Mouse (Mus musculus) layer of hippocampus, adult 11-12 months (tissue): Measurements from ENCODE around the gene Gm49711.
"Not testable (repeated sequence)": the region's sequence is repeated elsewhere in the genome, so short reads cannot be mapped to it uniquely, and the experiment has no call there.

Source experiments
- DNase-seq: peaks from one replicate; pipeline ENCODE4 v3.0.0; 2022; ENCODE audit warnings: low spot score

The Gm49711 gene

DNA sequence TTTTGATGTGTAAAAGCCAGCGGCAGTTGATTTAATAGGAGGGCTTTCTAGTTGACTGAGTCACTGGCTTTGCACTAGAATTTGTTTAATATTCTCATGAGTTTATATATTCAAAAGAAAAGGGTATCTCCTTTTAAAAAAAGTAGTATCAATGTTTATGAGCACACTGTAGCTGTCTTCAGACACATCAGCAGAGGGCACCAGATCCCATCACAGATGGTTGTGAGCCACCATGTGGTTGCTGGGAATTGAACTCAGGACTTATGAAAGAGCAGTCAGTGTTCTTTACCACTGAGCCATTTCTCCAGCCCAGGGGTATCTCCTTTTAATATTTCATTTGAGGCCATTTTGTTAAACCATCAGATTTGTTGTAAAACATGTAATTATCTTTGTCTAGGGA is 4.7 kb downstream of the Gm49711 start:
- DNase-seq: no peak

DNA sequence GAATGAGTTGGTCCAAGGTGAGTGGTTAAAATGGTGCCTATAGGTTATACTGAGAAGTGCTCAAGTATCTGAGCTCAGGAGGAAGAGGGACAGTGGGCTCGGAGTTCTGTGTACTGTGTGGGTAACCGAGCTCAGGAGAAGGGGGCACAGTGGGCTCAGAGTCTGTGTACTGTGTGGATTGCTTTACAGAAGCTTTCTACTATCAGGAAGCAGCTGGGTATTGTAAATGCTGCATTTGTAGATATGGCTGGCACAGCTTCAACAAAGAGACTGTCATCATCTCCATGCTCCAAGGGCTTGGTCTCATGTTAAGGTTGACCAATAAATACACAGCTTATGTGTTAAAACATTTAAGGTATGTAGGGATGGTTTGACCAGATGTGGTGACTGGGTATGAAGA is 6.7 kb downstream of the Gm49711 start:
- DNase-seq: no peak

DNA sequence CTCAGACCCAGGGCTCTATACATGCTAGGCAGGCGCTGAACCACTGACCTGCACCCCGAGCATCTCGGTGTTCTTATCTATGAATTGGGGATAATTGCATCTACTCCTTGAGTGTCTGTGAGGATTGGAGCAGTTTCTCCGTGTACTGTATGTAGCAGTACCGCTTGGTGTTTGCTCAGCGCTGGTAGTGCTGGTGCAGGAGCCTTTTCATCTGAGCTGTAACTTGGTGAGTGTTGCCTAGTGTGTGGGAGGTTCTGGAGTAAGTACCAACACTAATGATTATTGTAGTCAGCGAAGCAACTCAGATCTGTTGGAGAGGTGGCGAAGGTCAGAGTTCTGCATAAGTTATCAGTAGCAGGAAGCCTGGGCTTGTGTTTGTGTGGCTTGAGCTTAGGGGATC is 12.2 kb downstream of the Gm49711 start:
- no peak for DNase-seq

DNA sequence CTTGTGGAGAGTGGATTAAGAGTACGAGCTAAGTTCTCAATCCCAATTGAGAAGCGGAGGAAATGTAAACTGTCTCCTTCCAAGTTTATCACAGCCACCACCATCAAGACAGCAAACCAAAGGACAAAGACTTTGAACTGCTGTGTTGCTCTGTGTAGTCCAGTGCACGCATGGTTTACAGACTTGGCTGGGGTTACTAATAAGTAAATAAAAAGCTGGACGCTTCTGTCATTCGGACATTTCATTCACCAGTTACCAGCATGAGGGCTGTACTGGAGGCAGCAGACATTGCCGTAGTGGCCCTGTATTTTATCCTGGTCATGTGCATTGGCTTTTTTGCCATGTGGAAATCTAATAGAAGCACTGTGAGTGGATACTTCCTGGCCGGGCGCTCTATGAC is 18.7 kb downstream of the Gm49711 start:
- no peak for DNase-seq

DNA sequence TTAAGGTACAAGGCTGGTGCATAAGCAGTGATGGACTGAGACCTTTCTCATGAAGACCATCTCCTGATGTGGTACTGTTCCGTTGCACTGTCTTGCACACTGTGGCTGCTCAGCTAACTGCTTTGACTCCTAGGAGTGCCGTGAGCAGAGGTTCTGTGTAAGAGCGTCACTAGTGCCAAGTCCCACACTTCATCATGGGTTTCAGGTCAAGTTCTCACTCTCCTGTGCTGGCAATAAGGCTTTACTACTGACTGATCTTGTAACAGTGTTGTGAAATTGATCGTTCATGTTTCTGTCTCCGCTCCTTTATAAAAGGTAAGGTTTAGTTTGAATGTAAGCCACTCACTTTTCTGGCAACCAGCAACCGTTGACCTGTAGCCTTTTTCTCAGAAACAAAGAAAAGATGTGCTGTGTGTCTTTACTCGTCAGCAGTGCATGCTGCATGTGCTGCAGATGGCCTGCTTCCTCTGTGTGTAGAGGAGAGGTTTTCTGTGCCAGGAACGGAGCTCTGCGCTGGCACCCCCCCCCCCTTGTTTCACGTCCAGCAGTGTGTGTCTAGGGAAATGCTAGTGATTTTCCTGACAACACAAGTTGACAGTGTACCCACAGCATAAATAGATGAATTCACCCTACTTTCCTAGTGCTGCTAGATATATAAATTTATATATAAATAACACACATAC is 25.8 kb downstream of the Gm49711 start:
- no peak for DNase-seq

DNA sequence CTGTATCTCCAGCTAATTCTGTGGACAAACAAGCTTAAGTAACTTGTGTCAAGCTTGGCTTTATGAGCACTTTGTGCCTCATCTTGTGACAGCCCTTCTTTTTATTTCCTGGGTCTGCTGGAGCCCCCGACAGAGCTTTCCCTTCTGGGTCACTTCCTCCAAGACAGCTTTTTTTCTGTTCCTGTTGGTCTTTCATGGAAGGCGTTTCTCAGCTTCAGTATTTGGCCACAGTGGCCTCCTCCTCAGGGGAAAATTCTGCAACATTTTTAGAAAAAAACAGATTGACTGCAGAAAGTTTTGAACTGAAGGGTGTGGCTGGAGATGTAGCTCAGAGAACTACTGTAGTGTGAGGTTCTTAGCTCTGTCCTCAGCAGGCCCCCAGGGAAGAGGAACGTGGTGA is 31.1 kb downstream of the Gm49711 start:
- no peak for DNase-seq

DNA sequence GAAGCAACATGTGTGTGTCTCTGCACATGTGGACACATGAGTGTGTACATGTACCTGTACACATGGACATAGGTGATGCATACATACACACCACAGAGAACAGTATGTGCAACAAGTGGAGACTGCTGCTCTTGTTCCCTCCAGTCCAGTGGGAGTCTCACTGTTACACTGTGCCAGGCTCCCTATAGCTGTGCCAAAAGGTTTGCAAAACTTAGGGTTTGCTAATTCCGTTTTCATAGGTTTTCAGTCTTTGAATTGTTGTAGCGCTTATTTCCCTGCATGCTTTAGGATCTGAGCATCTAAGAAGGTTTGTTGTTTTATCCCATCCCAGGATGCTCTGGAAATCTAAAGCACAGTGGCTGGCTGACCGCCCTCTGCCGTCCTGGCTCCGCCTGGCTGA is 33.8 kb downstream of the Gm49711 start:
- no peak for DNase-seq

DNA sequence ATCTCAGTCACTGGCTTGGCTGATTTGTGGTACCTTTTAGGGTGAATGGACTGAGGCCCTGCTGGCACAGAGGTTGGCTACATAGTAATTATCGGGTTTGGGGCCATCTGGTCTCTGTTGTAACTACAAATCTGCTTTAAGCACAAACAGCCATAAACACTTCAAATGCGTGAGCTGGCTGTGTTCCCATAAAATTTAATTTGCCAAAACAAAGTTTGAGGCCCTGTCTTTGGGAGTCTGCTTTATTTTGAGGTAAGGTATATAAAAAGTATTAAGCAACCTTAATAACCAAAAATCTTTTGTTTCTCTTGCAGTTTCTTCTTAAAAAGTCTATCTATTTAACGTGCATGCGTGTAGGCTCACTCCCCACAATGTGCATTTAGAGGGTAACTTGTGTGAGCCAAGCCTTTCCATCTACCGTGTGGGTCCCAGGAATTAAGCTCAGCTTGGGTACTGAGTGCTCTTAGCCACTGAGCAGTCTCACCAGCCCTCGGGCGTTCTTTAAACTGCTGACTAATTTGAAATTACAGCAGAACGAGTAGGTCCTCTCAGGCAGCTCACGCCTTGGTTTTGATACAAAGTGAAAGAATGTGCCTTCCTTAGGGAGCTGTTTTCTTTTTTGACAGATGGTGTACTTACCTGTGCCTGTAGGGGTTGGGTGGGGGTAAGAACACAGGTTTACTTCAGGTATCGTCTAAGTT is 40.4 kb downstream of the Gm49711 start:
- DNase-seq: no peak

DNA sequence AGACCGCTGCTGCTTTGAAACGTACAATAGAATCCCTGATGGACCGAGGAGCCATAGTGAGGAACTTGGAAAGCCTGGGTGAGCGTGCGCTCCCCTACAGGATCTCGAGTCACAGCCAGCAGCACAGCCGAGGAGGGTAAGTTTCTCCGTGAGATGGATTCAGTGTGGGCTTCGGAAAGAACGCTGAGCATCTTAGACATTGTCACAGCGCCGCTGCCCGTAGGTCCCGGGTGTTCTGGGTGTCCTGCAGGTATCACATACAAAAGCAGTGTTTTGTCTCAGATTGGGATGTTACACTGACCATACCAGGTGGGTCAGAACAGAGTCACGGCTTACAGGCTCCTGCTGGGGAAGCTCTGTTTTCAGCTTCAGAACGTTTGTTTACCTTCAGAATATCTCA is 41.5 kb downstream of the Gm49711 start:
- no peak for DNase-seq

DNA sequence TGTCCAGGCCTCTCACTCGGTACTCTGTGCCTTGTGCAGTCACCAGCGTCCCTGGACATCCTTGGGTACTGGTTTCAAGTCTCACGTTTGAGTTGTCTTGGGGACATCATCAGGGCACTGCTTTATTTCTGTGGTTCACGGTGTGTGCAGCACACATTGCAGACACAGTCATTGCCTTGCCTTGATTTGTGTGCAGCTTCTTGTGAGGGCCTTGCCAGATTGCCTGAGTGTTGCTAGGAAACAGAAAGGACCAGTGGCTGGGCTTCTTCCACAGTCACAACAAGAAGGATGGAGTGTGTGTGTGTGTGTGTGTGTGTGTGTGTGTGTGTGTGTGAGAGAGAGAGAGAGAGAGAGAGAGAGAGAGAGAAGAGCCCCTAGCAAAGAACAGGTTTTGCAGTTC is 42.0 kb downstream of the Gm49711 start:
- DNase-seq: peak; percentile 43

DNA sequence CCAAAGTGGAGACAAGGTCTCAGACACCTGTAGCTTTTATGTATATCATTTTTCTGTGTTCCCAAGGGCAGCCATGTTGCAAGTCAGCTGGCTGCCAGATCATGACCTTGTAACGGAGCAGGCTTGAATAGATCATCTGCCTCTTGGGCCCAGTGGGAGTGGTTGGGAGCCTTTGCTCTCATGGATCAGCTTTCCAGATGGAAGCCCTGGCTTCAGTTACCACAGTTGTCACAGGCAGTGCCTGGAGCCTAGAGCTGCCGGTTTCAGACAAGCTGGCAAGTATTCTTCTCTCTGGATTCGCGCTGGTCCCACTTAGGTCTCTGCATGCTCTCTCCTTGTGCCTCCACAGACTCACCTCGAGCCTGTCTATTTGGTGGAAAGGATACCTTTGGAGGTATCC is 44.0 kb downstream of the Gm49711 start:
- no peak for DNase-seq

DNA sequence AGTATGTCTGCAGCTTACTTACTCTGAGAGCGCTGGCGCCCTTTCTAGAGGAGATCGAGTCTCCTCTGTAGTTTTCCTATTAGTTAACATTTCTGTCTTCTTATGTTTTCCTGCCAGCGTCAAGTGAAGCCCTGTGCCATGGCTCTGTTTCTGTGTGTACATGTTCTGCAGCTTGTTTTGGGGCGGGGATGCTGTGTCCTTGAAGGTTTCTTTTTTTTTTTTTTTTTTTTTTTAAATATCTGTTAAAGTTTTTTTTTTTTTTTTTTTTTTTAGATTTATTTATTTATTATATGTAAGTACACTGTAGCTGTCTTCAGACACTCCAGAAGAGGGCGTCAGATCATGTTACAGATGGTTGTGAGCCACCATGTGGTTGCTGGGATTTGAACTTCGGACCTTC is 44.8 kb downstream of the Gm49711 start:
- not testable (repeated sequence) for DNase-seq

DNA sequence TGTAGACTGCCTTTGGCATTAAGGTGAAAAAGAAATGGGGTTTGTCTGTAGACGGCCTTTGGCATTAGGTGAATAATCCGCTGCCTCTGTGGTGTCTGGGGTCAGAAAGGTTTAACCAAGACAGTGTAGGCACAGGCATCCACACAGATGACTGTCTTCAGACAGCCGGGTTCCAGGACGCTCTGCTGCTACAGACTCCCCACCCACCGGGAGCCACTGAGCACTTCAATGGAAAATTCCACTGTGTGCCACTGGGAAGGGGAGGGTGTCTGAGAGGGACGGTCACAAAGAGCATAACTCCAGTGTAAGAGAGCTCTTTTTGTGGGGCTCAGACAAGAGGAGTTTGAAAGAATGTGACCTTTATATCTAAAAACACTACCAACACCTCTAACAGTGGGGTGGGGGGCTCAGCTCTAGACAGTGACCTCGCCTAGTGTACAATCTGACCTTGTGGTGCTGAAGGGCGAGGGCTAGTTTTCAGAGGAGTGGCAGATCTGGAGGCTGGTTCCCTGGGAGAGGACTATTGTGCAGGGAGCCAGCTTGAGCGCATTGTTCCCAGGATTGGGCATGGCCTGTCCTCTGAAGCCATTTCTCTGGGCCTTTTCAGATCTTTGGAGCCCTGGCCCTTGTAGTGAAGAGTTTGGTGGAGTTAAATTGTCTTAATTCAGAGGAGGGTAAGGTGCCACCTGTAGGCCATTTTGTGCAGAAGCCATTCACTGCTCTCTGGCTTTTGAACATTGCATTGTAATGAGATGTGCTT is 45.6 kb downstream of the Gm49711 start:
- DNase-seq: peak; percentile 20

DNA sequence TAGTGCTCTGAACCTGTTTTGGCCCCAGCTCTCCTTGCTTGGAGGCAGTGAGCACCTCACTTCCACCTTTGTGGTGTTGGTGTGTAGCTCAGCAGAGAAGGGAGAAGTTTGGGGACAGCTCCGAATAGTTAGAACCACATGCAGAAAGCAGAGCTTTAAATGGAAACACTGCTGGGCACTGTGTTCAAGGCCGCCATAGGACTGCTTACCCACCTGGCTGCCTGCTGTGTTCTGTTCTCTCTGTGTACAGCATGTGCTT is 46.1 kb downstream of the Gm49711 start:
- DNase-seq: no peak

DNA sequence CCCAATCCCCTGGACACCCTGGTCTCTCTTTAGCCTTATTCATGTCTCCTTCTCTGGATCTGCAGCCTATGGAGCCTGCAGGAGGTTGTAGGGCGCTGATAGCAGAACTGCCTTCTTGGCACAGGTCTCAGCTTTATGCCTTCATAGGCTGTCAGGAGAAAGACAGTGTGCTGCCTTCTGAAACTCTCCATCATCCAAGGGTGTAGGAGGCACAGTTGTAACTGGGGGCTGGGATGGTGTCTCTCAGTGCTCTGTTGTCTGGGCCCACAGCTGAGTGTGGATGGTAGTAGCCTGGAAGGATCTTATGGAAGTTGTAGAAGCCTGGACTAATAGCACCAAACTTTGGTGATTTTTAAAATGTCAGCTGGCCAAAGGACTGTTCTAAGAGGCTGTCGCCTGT is 46.8 kb downstream of the Gm49711 start:
- no peak for DNase-seq

DNA sequence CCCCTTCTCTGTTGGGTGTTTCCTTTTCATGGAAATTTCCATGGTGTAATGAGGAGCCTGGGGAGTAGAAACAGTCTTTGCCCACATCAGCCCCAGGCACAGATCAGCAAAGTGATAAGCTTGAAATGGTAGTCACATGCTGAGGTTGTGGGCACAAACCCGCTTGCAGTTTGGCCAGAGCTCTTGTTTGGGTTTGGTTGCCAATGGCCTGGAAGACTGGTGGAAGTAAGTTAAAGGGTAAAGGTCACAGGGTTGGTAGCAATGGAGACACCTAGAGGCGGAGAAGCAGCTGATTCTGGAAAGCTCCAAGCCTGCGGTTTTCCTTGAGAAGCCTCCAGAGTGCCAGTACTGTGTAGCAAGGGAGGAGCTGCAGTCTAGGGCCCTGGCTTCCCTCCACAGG is 47.5 kb downstream of the Gm49711 start:
- DNase-seq: no peak

DNA sequence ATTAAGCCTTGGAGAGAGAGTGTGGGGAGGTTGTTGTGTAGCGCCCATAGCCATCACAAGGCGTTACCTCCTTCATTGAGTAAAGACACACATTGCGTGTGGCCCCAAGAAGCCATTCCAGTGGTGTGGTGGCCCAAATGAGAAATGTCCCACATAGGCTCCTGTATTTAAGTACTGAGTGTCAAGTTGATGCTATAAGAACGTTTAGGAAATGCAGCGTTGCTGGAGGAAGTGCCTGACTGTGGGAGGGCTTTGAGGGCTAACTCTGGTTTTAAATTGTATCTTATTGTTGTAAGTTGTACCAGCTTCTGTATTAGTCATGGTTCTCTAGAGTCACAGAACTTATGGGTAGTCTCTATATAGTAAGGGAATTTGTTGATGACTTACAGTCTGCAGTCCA is 49.2 kb downstream of the Gm49711 start:
- DNase-seq: no peak

DNA sequence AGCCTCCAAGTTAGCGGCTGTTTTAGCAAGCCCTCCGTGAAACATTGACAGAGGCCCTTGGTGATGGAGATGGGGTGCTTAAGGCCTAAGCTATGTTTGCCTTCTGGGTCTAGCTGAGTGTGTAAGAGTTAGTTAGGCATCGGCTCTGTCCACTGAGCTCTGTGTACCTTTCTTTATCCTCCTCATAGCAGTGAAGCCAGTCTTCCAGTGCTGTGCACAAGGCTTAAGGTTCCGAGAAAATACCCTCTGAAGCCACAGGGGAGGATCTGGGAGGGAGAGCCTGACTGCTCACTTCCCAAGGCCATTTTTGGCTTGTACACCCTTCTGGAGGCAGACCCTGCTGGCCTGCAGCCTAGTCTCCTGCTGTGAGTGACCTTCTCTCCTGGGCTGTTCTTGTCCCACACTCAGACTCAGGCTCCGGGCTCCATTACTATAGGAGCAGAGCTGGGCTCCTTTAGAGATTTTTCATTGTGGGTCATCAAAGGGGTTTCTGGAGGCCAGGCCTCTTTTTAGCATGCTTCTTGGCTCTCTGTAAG is 56.7 kb downstream of the Gm49711 start:
- DNase-seq: no peak

DNA sequence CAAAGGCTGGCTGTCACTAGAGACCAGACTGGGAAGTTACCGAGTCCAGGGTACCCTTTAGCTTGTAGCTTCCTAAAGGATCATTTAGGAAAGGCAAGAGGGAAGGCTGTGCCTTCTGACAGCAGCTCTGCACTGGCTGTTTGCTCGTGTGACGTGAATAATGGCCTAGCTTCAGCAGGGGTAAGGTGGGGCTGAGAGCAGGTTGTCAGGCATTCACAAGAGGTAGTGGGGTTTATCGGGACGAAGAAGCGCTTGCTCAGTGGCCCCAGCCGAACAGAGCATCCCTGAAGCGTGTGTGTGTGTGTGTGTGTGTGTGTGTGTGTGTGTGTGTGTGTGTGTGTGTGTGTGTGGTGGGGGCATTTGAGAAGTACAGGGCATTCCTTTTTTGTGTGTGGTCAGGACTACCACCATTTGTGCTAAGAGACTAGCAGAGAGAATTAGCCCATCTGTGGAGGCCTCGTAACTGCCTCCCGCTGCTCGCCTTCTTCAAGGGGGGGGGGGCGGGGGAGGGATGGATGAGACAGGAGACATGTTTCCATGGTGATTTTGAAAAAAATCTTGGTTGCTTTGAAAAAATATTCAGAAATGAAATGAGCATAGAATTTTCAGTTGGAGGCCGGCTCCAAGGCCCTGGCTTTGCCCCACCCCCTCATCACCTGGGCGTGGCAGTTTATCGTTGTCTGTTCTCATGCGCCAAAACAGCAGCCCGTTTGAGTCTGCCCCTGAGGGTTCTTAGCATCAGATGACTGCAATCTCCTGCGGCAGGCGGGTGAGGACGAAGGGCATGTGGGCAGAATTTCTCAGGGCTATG is 57.7 kb downstream of the Gm49711 start:
- DNase-seq: no peak

DNA sequence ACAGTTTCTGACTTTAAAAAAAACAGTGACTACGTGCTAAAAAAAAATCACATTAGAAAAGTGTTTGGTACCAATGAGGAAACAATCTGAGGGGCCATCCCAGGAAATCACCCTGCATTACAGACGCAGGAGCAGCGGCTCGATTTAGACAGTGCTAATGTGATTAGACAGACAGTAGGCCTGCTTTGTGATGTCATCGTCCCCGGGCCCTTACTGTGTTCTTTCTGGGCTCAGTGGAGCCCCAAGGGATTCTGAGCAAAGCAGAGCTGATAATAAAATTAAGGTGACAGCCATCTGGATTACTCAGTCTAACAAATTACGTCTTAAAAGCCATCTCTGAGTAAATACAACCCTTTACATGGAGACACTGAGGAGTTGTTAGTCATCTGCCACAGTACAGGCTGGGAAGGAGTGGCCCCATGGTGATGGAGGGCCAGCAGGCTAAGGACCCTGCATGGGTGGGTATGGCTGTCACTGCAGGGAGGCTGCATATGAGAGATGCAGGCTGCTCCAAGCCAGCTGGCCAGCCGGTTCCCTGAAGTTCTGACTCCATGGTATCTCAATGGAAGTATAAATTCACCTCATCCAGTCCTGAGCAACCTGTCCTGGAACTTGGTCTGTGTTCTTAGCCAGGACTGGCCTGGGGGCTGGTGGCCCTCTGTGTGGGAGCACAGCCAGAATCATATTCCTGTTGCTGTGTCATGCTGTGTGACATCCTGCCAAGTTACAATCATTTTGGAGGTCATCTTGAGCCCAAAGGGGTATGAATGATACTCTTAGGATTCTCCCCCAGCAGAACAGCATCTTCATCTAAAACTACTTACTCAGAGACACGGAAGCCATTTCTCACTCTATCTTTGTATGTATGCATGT is 59.5 kb downstream of the Gm49711 start:
- DNase-seq: no peak

DNA sequence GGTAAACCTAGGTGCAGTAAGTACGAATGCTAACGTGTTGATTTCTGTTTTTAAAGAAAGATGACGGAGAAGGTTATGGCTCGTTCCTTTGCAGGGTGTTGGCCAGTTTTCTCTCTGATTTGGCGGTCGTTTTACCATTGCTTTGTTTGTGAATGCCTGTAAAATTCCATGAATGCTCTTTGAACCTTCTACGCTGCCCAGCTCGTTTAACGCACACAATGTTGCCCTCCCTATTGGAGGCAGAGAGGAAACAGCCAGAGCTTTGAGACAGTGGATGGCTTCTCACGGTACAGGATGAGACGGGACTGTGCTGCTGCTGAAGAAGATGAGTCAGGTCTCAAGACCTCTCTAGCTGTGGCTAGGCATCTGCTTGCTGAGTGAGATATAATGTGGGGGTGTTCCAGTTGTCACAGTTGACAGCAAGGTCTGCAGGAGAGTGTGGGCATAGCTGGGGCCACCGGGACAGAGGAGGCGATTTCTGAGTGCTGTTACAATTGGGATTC is 60.9 kb downstream of the Gm49711 start:
- no peak for DNase-seq
